Mouse (Mus musculus) lung, embryonic 14.5 days (tissue): ENCODE measurements around the gene Dppa4. TPM values are rescaled to one million over a fixed set of nuclear protein-coding genes. Genes with fewer than 3 reads are reported as not detected.
A peak's percentile ranks its signal among the peaks of the same experiment; 100 is the strongest.

Experiments
- ATAC-seq: fragments of 200-750 bp; cut with Nextera tagmentation; 2 replicates; pipeline ENCODE4 v1.8.0; 2017; ENCODE audit warnings: mild to moderate bottlenecking, moderate TSS enrichment, moderate library complexity; ENCODE audit not compliant: insufficient read depth
- DNase-seq: peaks from one replicate; pipeline ENCODE4 v3.0.0-alpha.2; 2015
- H3K27ac ChIP-seq: fragments of 300-500 bp; sonication (generic); 2 replicates; pipeline ENCODE4 v1.5.1; 2014; ENCODE audit warnings: low read depth, mild to moderate bottlenecking, moderate library complexity
- H3K27me3 ChIP-seq: fragments of 300-500 bp; sonication (generic); 2 replicates; pipeline ENCODE4 v1.6.1; 2014; ENCODE audit warnings: low read length, control low read depth; ENCODE audit not compliant: insufficient read depth
- H3K36me3 ChIP-seq: fragments of 300-500 bp; sonication (generic); 2 replicates; pipeline ENCODE4 v1.6.1; 2014; ENCODE audit warnings: control low read depth; ENCODE audit not compliant: insufficient read depth
- H3K4me1 ChIP-seq: fragments of 300-500 bp; sonication (generic); 2 replicates; pipeline ENCODE4 v1.6.1; 2014; ENCODE audit warnings: antibody characterized with exemption, control low read depth; ENCODE audit not compliant: insufficient read depth
- H3K4me2 ChIP-seq: fragments of 300-500 bp; sonication (generic); 2 replicates; pipeline ENCODE4 v1.6.1; 2014; ENCODE audit warnings: mild to moderate bottlenecking
- H3K4me3 ChIP-seq: fragments of 300-500 bp; sonication (generic); 2 replicates; pipeline ENCODE4 v1.5.1; 2014; ENCODE audit warnings: low read depth, low read length
- H3K9ac ChIP-seq: fragments of 300-500 bp; sonication (generic); 2 replicates; pipeline ENCODE4 v1.6.1; 2014
- H3K9me3 ChIP-seq: fragments of 300-500 bp; sonication (generic); 2 replicates; pipeline ENCODE4 v1.6.1; 2016; ENCODE audit warnings: low read depth, low read length, control low read depth
- CTCF ChIP-seq: IDR thresholded peaks from 2 replicates; pipeline ENCODE4 v1.5.1; 2016; ENCODE audit warnings: antibody characterized with exemption, low read depth
- WGBS: fragments of 180-500 bp; shearing (Covaris S2); extraction: QIAGEN DNeasy Blood & Tissue Kit; methylation state at CpG from one replicate; pipeline ENCODE4 v1.1.7; 2014; 5-methylcytosine and 5-hydroxymethylcytosine counted together
- polyA plus RNA-seq: library from polyadenylated mRNA; unstranded; fragments of >200 nt; fragmentation: Nextera tagmentation; extraction: Ambion mirVana; gene quantifications from 2 replicates; pipeline ENCODE4 v1.2.1, GENCODE M21; 2014

Gene Dppa4
- polyA plus RNA-seq = not detected in 2 replicates

DNA sequence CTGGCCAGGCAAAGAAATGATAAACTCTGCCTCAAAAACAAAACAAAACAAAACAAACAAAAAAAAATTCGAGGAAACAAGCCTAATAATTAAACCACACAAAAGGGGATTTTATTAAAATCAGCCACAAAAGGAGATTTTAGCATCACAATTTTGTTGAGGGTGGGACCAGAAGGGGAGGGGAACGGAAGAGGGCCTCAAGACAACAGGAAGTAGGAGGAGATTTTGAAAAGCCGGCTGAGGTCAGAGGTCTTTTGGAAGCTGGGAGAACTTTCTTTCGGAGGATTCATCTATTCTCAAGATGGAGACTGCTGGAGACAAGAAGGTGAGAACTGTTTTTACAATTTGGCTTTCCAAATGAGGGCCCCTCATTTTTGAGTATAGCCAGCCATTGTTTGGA lies at the start of gene Dppa4:
Dppa4 (plus strand) TSS at position 217 of the 400 bp plus-strand sequence.
- H3K4me2 ChIP-seq = no peak within 1 kb of the TSS
- no peak within 1 kb of the TSS for H3K4me3 ChIP-seq
- H3K4me1 ChIP-seq = no peaks in the 10 kb centered on the region
- WGBS = 65% methylated on average over 4 of the region's 4 CpGs
- H3K27ac ChIP-seq = no peak within 1 kb of the TSS
- H3K9ac ChIP-seq = no peak within 1 kb of the TSS
- TF ChIP-seq CTCF = no peak
- no peaks in the 10 kb centered on the region for H3K9me3 ChIP-seq
- DNase-seq (no peak), ATAC-seq (no peak)
- no peaks in the 10 kb centered on the region for H3K27me3 ChIP-seq
- no peaks in the 10 kb centered on the region for H3K36me3 ChIP-seq

DNA sequence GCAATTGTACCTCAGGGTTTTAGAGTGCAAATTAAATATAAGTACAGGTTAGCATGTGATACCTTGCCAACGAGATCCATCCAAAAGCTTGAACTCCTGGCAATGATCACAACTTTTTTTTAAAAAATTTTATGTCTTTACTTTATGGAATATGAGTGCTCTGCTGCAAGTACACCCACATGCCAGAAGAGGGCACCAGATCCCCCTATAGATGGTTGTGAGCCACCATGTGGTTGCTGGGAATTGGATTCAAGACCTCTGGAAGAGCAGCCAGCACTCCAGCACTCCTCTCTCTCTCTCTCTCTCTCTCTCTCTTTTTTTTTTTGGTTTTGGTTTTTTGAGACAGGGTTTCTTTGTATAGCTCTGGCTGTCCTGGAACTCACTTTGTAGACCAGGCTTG lies 48.5 kb upstream of the Dppa4 start:
- ATAC-seq = no peak
- DNase-seq = no peak
- Histone ChIP-seq H3K9me3 (no peaks in the 10 kb centered on the region), H3K4me2 (no peak overlapping the region), H3K27me3 (no peaks in the 10 kb centered on the region), H3K4me1 (no peaks in the 10 kb centered on the region), H3K27ac (no peak overlapping the region), H3K36me3 (no peaks in the 10 kb centered on the region), H3K9ac (no peak overlapping the region), H3K4me3 (no peak overlapping the region)
- TF ChIP-seq CTCF = no peak
- 86% methylated on average over 1 of the region's 1 CpGs for WGBS

- Histone ChIP-seq H3K4me1 (no peaks in the 10 kb centered on the region), H3K9me3 (no peaks in the 10 kb centered on the region), H3K27ac (no peak overlapping the region), H3K4me3 (no peak overlapping the region), H3K36me3 (no peaks in the 10 kb centered on the region), H3K4me2 (no peak overlapping the region), H3K9ac (no peak overlapping the region), H3K27me3 (no peaks in the 10 kb centered on the region)
- ATAC-seq (no peak), DNase-seq (no peak)
- no peak for TF ChIP-seq CTCF
- WGBS = 83% methylated on average over 7 of the region's 7 CpGs
Measured at GRCm38 (mm10) chr16:48237676-48238075, 45.9 kb upstream of the Dppa4 start.

- Histone ChIP-seq H3K27me3 (no peaks in the 10 kb centered on the region), H3K9ac (no peak overlapping the region), H3K27ac (no peak overlapping the region), H3K9me3 (no peaks in the 10 kb centered on the region), H3K4me1 (no peaks in the 10 kb centered on the region), H3K4me2 (no peak overlapping the region), H3K36me3 (no peaks in the 10 kb centered on the region), H3K4me3 (no peak overlapping the region)
- ATAC-seq = no peak
- DNase-seq = no peak
- 90% methylated on average over 2 of the region's 2 CpGs for WGBS
- no peak for TF ChIP-seq CTCF
Measured at GRCm38 (mm10) chr16:48247044-48247661, 36.4 kb upstream of the Dppa4 start.

GRCm38 (mm10) chr16:48252824-48253223 lies 30.7 kb upstream of the Dppa4 start:
- Histone ChIP-seq H3K36me3 (no peaks in the 10 kb centered on the region), H3K9ac (no peak overlapping the region), H3K4me1 (no peaks in the 10 kb centered on the region), H3K27ac (no peak overlapping the region), H3K4me2 (no peak overlapping the region), H3K27me3 (no peaks in the 10 kb centered on the region), H3K9me3 (no peaks in the 10 kb centered on the region), H3K4me3 (no peak overlapping the region)
- 31% methylated on average over 4 of the region's 4 CpGs for WGBS
- ATAC-seq (peak; percentile 73), DNase-seq (peak; percentile 25)
- no peak for TF ChIP-seq CTCF

GRCm38 (mm10) chr16:48254584-48254983 lies 28.9 kb upstream of the Dppa4 start:
- Histone ChIP-seq H3K27me3 (no peaks in the 10 kb centered on the region), H3K9me3 (no peaks in the 10 kb centered on the region), H3K4me1 (no peaks in the 10 kb centered on the region), H3K36me3 (no peaks in the 10 kb centered on the region), H3K4me2 (no peak overlapping the region), H3K9ac (no peak overlapping the region), H3K4me3 (no peak overlapping the region), H3K27ac (no peak overlapping the region)
- TF ChIP-seq CTCF = no peak
- DNase-seq (no peak), ATAC-seq (no peak)
- WGBS = 90% methylated on average over 5 of the region's 5 CpGs

DNA sequence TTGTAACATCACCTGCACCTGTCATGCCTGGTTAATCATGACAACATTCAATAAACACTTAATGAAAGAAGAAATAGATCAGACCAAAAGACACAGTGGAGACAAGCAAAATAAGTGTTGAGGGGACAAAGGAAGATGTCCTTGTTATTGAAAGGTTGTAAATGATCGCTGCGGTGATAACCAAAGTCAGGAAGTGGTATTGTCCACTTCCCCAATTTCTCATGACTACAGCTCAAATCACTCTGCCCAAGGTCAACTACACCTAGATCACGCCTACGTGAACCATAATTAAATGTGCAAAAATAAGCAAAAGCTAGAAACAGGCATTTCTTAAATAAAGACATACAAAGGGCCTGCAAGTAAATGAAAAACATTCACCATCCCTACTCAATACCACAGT lies 24.0 kb upstream of the Dppa4 start:
- Histone ChIP-seq H3K9ac (no peak overlapping the region), H3K27ac (no peak overlapping the region), H3K9me3 (no peaks in the 10 kb centered on the region), H3K36me3 (no peaks in the 10 kb centered on the region), H3K4me1 (no peaks in the 10 kb centered on the region), H3K27me3 (no peaks in the 10 kb centered on the region), H3K4me2 (no peak overlapping the region), H3K4me3 (no peak overlapping the region)
- no peak for TF ChIP-seq CTCF
- WGBS = 89% methylated on average over 4 of the region's 4 CpGs
- ATAC-seq = no peak
- DNase-seq = no peak
